Mouse (Mus musculus): Measurements from ENCODE around the gene Mcu. TPM values are rescaled to one million over a fixed set of nuclear protein-coding genes. Genes with fewer than 3 reads are reported as not detected.

Mcu gene
- total RNA-seq, 4 experiments from 2014 or later, result 45.3 to 51.6 (median 47.1) TPM

DNA sequence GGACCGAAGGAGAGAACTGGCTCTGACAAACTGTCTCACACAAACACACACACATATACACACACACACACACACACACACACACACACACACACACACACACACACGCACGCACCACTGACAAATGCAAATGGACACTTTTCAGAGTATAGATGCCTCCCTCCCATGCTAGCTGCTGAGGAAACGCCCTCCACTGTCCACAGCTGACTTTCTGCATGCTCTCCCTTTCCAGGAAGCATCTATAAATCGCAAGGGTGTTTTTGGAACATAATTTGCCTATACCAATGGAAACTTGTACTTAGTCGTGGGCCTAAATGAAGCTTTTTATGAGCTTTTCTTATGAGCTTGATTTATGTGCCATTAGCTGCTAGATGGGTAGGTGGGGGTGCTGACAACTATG, 46.1 kb downstream of the Mcu start:
- no peak for DNase-seq (ENCODE audit: low spot score in 2 of 2)

DNA sequence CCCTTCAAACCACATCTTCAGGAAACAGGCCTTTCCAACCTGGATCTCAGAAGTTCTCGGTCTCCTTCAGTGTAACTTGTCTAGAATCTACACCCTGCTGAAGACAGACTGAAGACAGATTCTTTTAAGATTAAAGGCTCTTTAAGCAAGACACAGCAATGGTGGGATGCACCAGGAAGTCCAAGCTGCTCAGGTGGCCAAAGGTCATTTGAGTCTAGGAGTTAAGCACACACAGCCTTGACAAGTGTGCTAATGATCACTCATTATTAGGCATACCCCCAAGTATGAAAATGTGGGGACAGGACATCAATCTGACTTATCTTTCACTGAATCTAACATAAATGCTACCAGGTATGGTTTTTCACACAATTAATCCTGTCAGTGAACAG, 47.0 kb downstream of the Mcu start:
- no peak for DNase-seq (ENCODE audit: low spot score in 2 of 2)

DNA sequence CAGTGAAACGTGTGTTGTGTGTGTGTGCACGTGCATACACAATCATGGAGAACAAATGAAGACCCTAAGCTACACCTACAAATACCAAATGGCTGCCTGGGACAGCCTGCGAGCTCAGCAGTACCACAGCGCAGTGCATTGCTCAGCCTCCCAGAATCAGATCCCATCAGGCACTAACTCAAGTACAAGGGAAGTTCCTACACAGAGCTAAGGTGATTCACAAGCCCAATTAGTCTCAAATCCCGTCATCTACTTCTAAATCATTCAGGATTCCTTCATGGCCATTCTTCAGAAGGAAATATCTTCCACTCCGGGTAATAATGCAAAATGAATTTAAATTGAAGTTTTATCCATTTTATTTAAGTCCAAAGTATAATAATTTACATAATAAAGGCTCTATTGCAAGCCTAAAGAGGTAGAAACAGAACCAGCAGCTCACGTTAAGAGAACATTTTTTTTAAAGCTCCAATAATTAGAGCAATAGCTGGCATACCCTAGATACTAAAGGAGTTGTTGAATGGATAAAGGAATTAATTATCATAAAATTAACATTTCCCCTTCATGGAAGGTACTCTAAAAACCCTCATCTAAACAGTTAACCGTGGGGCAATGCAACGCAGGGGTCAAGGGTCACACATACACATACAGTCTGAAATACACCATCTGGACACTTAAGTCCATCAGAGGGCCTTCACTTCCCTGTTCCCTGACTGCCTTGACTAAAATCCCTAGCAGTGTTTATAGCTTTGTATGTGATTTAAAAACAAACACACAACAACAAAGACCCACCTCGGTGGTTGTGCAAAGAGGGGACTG, 47.6 kb downstream of the Mcu start:
- no peak for DNase-seq (ENCODE audit: low spot score in 2 of 2)

DNA sequence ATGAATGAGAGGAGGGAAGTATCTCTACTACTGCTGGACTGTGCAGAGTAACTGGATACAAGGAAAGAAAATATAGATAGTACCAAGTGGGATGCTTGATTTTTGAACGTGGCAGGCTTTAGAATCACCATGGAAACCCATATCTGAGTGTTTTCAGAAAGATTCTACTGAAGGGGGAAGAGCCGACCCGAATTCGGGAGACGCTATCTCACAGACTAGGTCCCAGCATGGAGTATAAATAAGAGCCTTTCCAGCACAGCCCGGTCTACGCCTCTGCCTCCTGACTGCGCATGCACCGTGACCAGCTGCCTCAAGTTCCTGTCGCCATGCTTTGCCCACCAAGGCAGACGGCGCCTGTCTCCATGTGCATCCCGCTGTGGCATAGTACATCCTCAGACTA, 49.5 kb downstream of the Mcu start:
- DNase-seq (ENCODE audit: low spot score in 2 of 2), result no peak

DNA sequence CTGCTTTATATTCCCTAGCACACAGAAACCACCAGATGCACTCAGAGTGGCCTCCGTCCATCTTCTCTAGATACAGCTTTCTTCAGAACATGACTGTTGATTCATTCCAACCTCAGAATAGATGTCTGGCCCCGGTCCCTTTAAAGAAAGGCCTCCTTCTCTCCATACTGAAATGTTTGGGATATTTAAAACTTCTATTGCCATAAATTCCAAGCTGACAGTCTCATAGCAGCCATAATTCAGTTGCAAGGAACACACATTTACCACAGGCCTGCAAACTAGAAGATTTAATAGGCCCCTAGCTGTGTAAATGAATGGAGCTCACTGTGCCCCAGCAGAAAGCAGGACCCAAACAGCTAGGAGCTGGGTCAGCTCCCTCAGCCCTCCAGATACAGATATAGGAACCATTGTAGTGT, 50.5 kb downstream of the Mcu start:
- DNase-seq (ENCODE audit: low spot score in 2 of 2), result no peak

DNA sequence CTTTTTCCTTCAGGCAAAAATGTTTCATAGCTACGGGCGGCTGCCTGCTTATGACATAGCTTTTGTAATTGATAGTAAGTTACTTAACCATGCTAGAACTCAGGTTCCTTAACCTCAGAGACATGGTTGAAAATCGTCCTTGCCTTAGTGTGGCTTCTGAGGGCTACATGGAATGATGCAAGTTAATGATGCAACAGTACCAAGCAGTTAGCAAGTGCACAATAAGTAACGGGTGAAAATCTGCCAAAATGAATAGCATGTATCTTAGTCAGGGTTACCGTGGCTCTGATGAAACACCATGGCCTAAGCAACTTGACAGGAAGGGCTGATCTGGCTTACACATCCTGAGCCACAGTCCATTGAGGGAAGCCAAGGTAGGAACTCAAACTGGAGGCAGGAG, 51.9 kb downstream of the Mcu start:
- DNase-seq (ENCODE audit: low spot score in 2 of 2), result no peak

DNA sequence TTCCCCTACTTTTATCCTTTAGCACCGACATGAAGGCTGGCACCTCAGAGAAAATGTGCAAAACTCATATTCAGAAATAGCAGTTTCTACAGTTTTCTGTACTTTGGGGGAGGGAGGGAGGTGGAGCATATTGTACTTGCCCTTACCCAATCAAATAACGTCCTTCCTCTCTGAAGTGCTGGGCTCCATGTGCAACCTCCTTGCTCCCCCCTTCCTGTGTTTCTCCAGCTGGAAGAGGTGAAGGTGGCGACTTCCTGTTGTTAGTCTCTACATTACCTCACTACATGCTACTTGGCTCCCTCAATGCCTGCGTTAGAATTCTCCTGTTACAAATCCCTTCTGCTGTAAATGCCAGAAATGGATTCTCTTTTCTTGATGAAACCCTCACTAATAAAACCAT, 54.0 kb downstream of the Mcu start:
- no peak for DNase-seq (ENCODE audit: low spot score in 2 of 2)

DNA sequence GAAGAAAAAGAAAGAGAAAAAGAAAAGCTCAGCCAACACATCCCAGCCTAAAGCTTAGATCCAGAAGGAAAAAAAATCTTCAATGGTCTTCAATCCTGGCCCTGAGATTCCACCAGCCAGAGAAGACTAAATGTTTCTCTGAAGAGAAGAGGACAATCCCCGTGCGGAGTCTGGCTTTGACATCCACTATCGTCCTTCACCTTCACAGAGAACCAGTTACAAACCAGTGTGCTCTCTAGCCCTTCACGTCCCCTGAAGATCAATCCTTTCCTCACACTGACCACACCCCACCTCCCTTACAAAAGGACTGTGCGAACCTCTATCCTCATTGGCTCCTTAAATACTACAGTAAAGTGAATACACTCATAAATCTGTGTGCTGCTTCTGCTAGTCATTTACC, 56.4 kb downstream of the Mcu start:
- DNase-seq (ENCODE audit: low spot score in 2 of 2), result no peak

DNA sequence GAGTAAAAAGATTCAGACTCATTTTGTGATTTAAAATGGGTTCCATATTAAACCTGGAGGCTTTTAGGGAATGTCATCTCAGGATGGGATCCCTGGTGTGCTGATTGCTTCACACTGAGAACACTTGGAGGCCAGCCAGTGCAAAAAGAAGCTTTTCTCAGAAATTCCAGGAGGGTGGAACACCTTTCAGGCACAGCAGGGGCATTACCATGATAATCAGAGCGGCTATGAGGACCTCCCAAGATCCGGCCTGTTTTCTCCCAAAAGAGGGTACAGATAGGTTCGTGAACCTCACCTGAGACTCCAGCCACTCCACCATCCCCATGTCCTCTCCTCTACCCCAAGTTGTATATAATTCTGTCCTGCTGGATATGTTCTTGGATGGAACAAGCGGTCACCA, 57.9 kb downstream of the Mcu start:
- no peak for DNase-seq (ENCODE audit: low spot score in 2 of 2)

DNA sequence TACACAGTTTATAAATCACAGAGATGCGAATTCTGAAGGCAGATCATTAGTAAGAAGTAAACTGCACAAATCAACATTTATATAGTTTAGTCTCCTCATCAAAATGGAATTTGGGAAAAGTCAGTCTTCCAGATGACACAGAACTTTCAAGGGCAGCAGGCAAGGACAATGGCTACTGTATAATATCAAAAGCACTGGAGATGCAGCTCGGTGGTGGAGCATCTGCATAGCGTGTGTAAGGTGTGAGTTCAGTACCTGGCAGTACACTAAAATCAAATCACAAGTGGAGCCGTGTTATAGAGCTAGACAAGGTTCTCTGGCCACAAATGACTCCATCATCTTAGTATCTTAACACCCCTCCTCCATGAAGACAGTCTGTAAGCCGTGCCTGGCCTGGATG, 58.3 kb downstream of the Mcu start:
- DNase-seq (ENCODE audit: low spot score in 2 of 2), result no peak

DNA sequence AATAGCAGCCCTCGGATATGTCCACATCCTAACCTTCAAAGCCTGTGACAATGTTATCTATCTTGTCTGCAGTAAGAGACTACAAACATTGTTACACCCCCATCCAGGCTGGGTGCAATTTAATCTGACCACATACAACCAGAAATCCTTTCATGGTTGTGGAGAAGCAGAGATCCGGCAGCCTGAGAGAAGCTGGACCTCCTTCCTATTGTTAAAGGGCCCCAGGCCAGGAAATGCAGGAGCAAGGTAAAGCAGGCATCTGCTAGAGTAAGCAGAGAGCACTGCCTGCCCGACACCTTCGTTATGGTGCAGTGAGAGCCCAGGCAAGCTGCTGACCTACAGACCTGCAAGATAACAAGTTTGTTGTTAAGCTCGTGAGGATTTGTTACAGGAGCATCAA, 60.0 kb downstream of the Mcu start:
- DNase-seq (ENCODE audit: low spot score in 2 of 2), result no peak

DNA sequence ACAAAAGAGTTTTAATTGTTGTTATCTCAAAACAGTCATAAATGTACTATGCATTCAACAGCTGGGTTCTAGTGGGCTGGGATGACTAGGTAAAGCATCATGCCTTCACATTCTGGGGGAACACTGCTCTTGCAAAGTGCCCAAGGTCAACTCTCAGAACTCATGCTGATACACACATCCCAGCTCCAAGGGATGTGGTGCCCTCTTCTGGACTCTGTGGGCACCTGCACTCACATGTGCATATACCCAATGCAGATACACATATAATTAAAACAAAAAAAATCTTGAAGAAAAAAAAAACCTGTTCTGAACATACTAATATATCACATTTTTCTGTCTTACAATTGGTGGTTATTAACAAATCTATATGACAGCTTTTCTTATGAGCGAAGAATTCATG, 62.2 kb downstream of the Mcu start:
- no peak for DNase-seq (ENCODE audit: low spot score in 2 of 2)

DNA sequence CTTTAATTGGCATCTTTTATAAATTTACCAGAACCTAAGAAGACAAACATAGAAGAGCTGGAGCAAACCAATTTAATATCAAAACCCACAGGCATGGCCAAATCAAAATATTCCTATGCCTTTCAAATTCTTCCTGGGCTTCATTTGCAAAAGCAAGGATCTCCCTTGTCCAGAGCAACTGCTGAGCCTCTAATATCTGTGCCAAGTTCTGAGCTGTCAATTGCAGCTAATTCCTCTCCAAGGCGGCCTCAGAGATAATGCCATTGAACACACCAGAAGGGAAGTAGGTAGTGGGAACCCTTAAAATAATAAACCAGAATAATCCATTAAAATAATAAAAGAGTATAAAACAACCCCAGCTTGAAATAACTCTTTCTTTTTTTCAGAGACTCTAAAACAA, 64.0 kb downstream of the Mcu start:
- no peak for DNase-seq (ENCODE audit: low spot score in 2 of 2)

DNA sequence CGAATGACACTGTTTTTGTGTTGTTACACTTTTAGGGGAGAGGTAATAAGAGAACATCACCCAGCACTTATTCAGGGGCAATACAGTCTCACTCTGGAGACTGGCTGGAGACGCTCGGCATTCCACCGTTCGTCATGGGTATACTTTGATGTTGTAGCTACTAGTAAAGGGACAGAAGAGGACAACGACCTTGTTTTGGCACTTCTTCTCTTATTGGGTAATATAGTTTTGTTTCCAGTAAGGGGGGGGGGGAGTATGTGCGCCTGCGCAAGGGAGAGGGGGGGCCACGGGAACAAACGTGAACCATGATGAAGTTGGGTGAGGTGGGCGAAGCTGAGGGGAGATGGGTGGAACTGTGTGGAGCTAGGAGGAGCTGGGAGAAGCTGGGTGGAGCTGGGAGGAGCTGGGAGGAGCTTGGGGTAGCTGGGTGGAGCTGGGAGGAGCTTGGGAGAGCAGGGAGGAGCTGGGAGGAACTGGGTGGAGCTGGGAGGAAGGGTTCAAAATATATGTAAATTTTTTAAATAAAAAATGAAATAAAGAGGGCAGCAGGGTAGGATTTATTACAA, 67.6 kb downstream of the Mcu start:
- no peak for DNase-seq (ENCODE audit: low spot score in 2 of 2)

DNA sequence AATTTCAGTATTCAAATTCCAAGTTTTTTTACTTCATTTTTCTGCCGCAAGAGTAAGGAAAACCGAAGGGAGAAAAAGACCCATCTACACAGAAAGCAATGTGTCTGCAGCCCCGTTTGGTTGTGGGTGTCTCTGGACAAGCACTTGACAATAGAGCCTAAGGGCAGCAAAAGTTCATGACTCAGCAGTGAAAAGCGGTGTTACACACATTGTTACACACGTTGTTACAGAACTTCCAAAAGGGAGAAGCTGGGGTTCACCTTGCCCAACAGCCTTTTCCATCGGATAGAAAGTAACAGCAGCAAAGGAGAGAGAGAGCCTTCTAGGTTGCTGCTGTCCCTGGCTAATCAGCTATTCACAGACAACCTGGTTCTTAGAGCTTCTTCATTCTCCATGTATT, 68.3 kb downstream of the Mcu start:
- no peak for DNase-seq (ENCODE audit: low spot score in 2 of 2)

DNA sequence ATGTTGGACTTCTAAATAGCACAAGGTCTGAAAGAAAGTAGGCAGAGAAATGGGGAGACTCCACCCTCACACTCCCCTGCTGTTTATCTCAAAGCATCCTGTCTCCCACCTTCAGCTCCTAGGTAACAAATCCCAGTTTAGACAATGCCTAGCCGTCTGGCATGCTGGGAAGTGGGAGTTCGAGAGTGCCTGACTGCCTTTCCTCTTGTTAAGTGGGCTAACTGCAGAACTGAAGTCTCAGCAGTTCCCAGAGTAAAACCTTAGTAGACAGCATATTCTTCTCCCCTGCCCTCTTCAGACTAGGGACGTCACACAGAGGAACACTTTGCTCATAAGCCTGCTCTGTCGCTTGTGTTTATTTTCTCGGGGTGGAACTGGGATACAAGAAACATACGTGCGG, 69.1 kb downstream of the Mcu start:
- no peak for DNase-seq (ENCODE audit: low spot score in 2 of 2)

DNA sequence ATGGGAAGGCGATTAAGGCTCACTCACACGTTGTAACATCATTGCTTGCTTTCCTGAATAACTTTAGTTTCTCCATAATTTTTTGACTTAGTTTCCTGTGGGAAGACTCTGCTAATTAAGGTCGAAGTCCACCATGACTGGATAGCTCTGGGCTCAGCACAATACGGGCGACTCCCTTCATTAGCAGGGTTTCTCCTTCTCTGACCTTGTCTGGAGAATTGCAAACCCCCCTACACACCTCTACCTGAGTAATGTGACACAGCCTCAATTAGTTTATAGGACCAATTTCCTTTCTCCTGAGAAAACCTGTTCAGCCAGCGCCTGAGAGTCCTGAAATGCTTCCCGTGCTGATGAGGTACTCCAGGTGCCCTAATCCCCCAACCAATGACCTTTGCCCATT, 71.3 kb downstream of the Mcu start:
- DNase-seq (ENCODE audit: low spot score in 2 of 2), result no peak

DNA sequence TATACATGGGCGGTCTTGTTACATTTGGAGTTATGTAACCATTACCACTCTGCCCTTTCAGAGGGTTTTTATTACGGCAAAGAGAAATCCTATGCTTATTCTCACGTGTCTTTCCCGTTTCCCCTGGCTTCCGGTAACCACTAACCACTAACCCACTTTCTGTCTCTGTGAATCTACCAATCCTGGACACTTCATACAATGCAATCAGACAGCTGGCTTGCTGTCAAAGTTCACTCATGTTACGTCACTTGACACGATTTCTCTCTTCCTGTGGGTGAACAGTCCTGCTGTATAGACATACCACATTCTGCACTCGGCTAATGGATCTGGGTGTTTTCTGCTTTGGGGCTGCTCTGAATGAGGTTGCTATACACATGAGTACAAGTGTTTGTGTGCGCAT, 73.1 kb downstream of the Mcu start:
- DNase-seq (ENCODE audit: low spot score in 2 of 2), result no peak

DNA sequence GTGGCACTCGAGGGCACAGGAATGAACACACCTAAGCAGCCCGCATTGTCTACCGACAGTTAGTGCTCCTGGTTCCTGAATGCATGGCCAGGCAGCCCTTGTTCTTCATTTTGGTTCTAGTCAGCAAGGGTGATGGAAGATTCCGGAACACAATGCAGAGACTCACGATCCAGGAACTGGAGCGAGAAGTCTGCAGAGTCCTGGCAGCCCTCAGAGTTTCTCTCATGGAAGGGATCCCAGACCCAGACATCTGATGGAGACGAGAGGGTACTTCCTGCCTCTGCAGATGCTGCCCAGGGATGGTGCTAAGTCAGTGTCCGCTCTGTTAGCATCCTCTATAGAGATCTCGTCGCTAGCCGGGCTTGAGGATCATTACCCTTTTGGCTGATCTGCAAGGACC, 75.0 kb downstream of the Mcu start:
- no peak for DNase-seq (ENCODE audit: low spot score in 2 of 2)

DNA sequence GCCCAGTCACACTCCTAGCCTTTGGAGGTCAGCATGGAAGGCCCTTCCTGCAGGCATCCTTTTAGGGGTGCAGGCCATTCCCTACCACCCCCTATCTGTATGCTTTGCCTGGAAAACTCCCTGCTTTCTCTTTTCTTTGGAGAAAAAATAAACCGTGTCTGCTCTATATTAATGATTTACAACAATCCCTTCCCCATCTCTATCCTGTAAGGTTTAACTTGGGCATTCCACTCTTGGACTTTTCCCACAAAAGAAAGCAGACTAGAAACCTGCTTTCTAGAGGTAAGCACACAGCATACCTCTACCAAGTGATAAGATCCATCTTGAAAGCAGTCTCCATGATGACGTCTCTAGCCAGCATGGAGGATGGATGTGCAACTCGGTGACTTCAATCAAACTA, 75.9 kb downstream of the Mcu start:
- no peak for DNase-seq (ENCODE audit: low spot score in 2 of 2)

DNA sequence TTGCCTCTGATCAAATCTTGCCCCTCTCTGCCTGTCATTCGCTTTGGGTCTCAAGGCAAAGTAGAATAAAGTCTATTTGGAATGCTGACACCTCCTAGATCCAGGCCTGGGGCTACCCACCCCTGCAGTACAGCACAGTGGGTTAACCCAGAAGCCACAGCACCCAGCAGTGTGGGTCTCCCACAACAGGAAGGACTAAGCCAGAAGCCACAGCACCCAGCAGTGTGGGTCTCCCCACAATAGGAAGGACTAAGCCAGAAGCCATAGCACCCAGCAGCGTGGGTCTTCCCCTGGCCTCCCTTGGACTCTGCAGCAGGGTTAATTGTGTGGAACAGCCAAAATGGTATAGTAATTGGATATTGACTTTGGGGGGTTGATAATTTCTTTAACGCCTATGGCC, 76.4 kb downstream of the Mcu start:
- DNase-seq (ENCODE audit: low spot score in 2 of 2), result no peak

DNA sequence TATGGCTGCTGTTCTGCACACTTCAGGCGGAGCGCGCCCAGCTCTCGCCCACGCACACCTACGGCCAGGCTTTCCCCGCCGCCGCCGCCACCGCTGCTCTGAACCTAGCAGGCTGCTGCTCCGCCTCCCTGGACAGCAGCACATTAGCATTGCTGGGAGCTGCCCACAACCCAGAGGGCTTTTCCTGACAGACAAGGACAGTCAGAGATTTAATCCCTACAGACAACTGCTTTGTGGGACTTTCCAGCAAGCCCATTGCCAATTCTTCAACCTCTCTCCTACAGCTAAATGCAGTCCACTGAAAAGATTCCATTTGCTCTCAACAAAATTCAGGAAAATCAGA, 77.0 kb downstream of the Mcu start:
- peak; percentile 49 to 54 for DNase-seq (ENCODE audit: low spot score in 2 of 2)

DNA sequence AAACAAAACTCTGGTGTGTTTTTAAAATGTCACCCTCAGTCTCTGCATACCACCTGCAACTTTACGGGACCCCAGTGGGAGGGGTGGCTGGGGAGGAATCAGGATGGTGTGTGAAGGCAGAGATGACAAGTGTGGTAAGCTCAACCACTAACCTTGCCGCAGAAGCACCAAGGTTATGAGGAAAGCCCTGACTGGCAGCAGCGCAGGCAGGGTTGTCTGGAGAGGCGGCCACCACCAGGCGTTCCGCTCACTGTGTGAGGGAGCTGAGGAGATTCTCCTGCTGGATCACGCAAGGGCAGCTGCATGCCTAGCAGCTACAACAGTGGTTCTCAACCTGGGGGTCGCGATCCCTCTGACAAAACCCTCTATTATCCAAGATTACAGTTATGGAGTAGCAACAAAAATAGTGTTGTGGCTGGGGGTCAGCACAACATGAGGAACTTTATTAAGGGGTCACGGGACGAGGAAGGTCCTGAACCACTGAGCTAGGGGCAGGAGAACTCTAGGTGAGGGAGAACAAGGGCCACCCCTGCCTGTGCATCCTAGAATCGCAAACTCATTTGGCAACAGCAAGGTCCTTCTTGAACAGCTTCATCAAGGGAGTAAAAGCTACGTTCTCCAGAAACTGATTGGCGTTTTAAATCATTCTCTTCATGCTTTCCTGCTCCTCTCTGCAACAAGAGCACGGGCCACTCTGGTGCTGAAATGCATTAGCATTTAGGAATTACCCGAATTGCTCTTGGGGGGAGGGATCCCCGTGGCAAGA, 77.5 kb downstream of the Mcu start:
- DNase-seq (ENCODE audit: low spot score in 2 of 2), result no peak

Measured in layer of hippocampus, adult 8-10 months (tissue).